Mouse (Mus musculus) liver, embryonic 14.5 days (tissue): Measurements from ENCODE around the gene Zfyve16. TPM values are rescaled to one million over a fixed set of nuclear protein-coding genes. Genes with fewer than 3 reads are reported as not detected.

Experiments used
- ATAC-seq: fragments of 200-750 bp; cut with Nextera tagmentation; 2 replicates; pipeline ENCODE4 v1.8.0; 2017; ENCODE audit warnings: moderate number of reproducible peaks, mild to moderate bottlenecking, moderate library complexity; ENCODE audit not compliant: insufficient read depth
- DNase-seq, 3 experiments: peaks; one replicate each; pipeline ENCODE4 v3.0.0-alpha.2; 2012 to 2013; ENCODE audit warnings: low read depth in 3 of 3, low spot score in 3 of 3
- H3K27ac ChIP-seq: fragments of 300-500 bp; sonication (generic); 2 replicates; pipeline ENCODE4 v1.5.1; 2014; ENCODE audit warnings: moderate library complexity, mild to moderate bottlenecking, control low read depth, inconsistent platforms
- H3K27me3 ChIP-seq: fragments of 300-500 bp; sonication (generic); 2 replicates; pipeline ENCODE4 v1.6.1; 2014; ENCODE audit warnings: mild to moderate bottlenecking, low read length, moderate library complexity; ENCODE audit not compliant: control insufficient read depth, insufficient read depth
- H3K36me3 ChIP-seq: fragments of 300-500 bp; sonication (generic); replicated peaks from 2 replicates; pipeline ENCODE4 v1.6.1; 2014; ENCODE audit warnings: low read depth; ENCODE audit not compliant: control insufficient read depth, insufficient read depth
- H3K4me1 ChIP-seq, 2 experiments: fragments of 200-500 bp in 1 of 2; fragments of 300-500 bp in 1 of 2; sonication (generic) in 1 of 2; replicated peaks; 2 replicates each; pipeline ENCODE4 v1.6.1; 2012 to 2014; ENCODE audit warnings: antibody characterized with exemption in 1 of 2, inconsistent platforms in 1 of 2, low read length in 1 of 2; ENCODE audit not compliant: control insufficient read depth in 2 of 2, insufficient read depth in 2 of 2
- H3K4me2 ChIP-seq: fragments of 300-500 bp; sonication (generic); 2 replicates; pipeline ENCODE4 v1.6.1; 2014; ENCODE audit warnings: low read depth, mild to moderate bottlenecking, control low read depth, moderate library complexity
- H3K4me3 ChIP-seq, 2 experiments: fragments of 200-500 bp in 1 of 2; fragments of 300-500 bp in 1 of 2; sonication (generic) in 1 of 2; 2 replicates each; pipeline ENCODE4 v1.5.1; 2012 to 2014; ENCODE audit warnings: low read depth in 2 of 2, low read length in 2 of 2, mild to moderate bottlenecking in 2 of 2, control low read depth in 1 of 2, inconsistent platforms in 1 of 2, moderate library complexity in 1 of 2; ENCODE audit not compliant: insufficient read depth in 1 of 2
- H3K9ac ChIP-seq: fragments of 300-500 bp; sonication (generic); replicated peaks from 2 replicates; pipeline ENCODE4 v1.6.1; 2014; ENCODE audit warnings: mild to moderate bottlenecking, control low read depth, moderate library complexity
- H3K9me3 ChIP-seq: fragments of 300-500 bp; sonication (generic); 2 replicates; pipeline ENCODE4 v1.6.1; 2016; ENCODE audit warnings: low read length, mixed read lengths; ENCODE audit not compliant: control insufficient read depth
- CTCF ChIP-seq: IDR thresholded peaks from 2 replicates; pipeline ENCODE4 v1.5.1; 2016; ENCODE audit warnings: antibody characterized with exemption, low read depth, control low read depth
- EP300 ChIP-seq: IDR thresholded peaks from 2 replicates; pipeline ENCODE4 v1.6.1; 2016; ENCODE audit warnings: antibody characterized with exemption, low read depth
- WGBS: fragments of 180-500 bp; shearing (Covaris S2); extraction: QIAGEN DNeasy Blood & Tissue Kit; methylation state at CpG from one replicate; pipeline ENCODE4 v1.1.7; 2014; ENCODE audit not compliant: insufficient replicate concordance; 5-methylcytosine and 5-hydroxymethylcytosine counted together
- polyA plus RNA-seq, 2 experiments: library from polyadenylated mRNA; depleted of rRNA in 1 of 2; stranded (reverse) in 1 of 2; unstranded in 1 of 2; fragments of >200 nt; fragmentation: Nextera tagmentation in 1 of 2; extraction: Ambion mirVana in 1 of 2; gene quantifications; 2 replicates each; pipeline versions ENCODE4 v1.2.1 to v1.2.3; 2012 to 2014

Zfyve16 gene
- polyA plus RNA-seq, 2 experiments, result 1.3 to 1.5 TPM

GRCm38 (mm10) chr13:92504871-92505270 is 25.8 kb downstream of the Zfyve16 start:
- H3K4me2 ChIP-seq, result no peak overlapping the region
- no peak for DNase-seq
- 76% methylated on average over 12 of the region's 12 CpGs for WGBS
- no peaks in the 10 kb centered on the region for H3K4me1 ChIP-seq
- H3K9me3 ChIP-seq, result no peaks in the 10 kb centered on the region
- no peak overlapping the region for H3K4me3 ChIP-seq
- ATAC-seq, result no peak
- no peak for TF ChIP-seq CTCF
- TF ChIP-seq EP300, result no peak
- H3K27me3 ChIP-seq, result no peaks in the 10 kb centered on the region
- H3K36me3 ChIP-seq, result no peaks in the 10 kb centered on the region
- no peak overlapping the region for H3K27ac ChIP-seq
- no peak overlapping the region for H3K9ac ChIP-seq

DNA sequence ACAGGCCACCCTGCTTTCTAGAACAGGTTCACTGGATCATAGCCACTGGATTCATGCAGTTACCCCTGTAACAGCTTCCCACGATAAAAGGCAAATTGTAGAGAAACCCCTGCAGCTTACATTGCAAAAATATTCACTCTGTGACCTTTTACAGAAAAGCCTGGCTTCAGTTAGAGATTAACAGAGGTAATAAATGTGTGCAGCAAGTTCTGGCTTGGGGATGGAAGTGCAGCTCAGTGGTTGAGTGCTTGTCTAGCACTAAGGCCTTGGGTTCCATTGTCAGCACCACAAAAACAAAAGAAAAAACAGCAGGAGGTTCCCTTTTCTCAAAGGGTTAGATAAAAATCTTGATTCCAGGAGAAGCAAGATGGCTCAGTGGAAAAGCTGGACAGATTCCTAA is 38.7 kb downstream of the Zfyve16 start:
- Histone ChIP-seq H3K9me3 (no peaks in the 10 kb centered on the region), H3K27ac (no peak overlapping the region), H3K4me1 (no peaks in the 10 kb centered on the region), H3K9ac (no peak overlapping the region), H3K4me2 (no peak overlapping the region), H3K36me3 (no peaks in the 10 kb centered on the region), H3K4me3 (no peak overlapping the region), H3K27me3 (no peaks in the 10 kb centered on the region)
- ATAC-seq (no peak), DNase-seq (no peak)
- TF ChIP-seq EP300 (no peak), CTCF (no peak)
- 73% methylated on average over 1 of the region's 1 CpGs for WGBS

DNA sequence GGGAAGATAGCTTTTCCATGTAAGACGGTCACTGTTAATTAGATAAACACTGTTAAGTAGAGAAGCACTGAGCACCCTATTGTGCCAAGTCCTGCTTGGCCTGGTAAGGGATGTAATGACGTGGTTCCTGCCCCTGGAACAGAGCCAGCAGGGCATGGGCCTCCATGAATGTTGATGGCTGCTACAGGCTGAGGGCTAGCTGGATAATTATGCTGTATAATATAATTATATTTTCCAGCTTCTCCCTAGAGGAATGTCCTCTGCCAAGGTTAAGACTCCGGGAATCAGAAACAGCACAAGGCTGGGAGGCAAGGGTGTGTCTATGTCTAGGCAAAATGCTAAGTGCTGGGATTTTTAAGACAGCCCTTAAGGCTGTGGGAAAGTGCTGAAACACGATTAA is 39.9 kb downstream of the Zfyve16 start:
- WGBS, result 66% methylated on average over 4 of the region's 4 CpGs
- H3K4me2 ChIP-seq, result no peak overlapping the region
- H3K27ac ChIP-seq, result no peak overlapping the region
- H3K4me1 ChIP-seq, result no peaks in the 10 kb centered on the region
- no peaks in the 10 kb centered on the region for H3K9me3 ChIP-seq
- TF ChIP-seq CTCF, result no peak
- TF ChIP-seq EP300, result no peak
- H3K9ac ChIP-seq, result no peak overlapping the region
- ATAC-seq, result no peak
- DNase-seq, result no peak
- no peaks in the 10 kb centered on the region for H3K36me3 ChIP-seq
- no peak overlapping the region for H3K4me3 ChIP-seq
- H3K27me3 ChIP-seq, result no peaks in the 10 kb centered on the region

GRCm38 (mm10) chr13:92483852-92484463 is 46.7 kb downstream of the Zfyve16 start, which contains the start of gene Fam151b:
TSS of gene Fam151b (minus strand) at chr13:92484015.
- peak; percentile 83 to 86 (median 86) for DNase-seq
- 5% methylated on average over 19 of the region's 19 CpGs for WGBS

GRCm38 (mm10) chr13:92483348-92483747 is 47.3 kb downstream of the Zfyve16 start:
- H3K4me2 ChIP-seq, result peak overlapping the region; percentile 61
- TF ChIP-seq CTCF (peak; percentile 74), EP300 (no peak)
- no peaks in the 10 kb centered on the region; a peak in 1 of 4 replicates for H3K4me1 ChIP-seq
- H3K27me3 ChIP-seq, result no peaks in the 10 kb centered on the region
- 2% methylated on average over 3 of the region's 3 CpGs for WGBS
- H3K4me3 ChIP-seq, result peak overlapping the region; percentile 62 to 65
- no peak overlapping the region for H3K27ac ChIP-seq
- no peaks in the 10 kb centered on the region for H3K9me3 ChIP-seq
- DNase-seq (peak; percentile 35 to 52 (median 41)), ATAC-seq (peak; percentile 70)
- peak overlapping the region; percentile 59 for H3K9ac ChIP-seq
- H3K36me3 ChIP-seq, result no peaks in the 10 kb centered on the region

More at GRCm38 (mm10) chr13:92483852-92484463, 46.7 kb downstream of the Zfyve16 start, which contains the start of gene Fam151b:
- TF ChIP-seq CTCF (no peak), EP300 (no peak)
- Histone ChIP-seq H3K27me3 (no peaks in the 10 kb centered on the region), H3K4me1 (no peaks in the 10 kb centered on the region; a peak in 1 of 4 replicates), H3K9ac (peak within 1 kb of the TSS; percentile 59), H3K4me3 (peak within 1 kb of the TSS; percentile 62 to 65), H3K4me2 (peak within 1 kb of the TSS; percentile 61), H3K36me3 (no peaks in the 10 kb centered on the region), H3K27ac (no peak within 1 kb of the TSS), H3K9me3 (no peaks in the 10 kb centered on the region)
- peak; percentile 99 for ATAC-seq
